Mouse (Mus musculus): ENCODE results near the gene Lrrn2.

GRCm38 (mm10) chr1:132930291-132930690 lies 50.2 kb downstream of the Lrrn2 start:
- TF ChIP-seq CTCF (IDR thresholded peaks at IDR 0.05; ENCODE audit: borderline replicate concordance, control insufficient read depth, extremely low read depth, insufficient read depth, low read length, poor library complexity) (no peak), POLR2A (IDR thresholded peaks at IDR 0.05; ENCODE audit: control insufficient read depth, extremely low read depth, insufficient read depth, low read length, poor library complexity) (no peak)
